Mouse (Mus musculus) liver, embryonic 16.5 days (tissue): ENCODE results near the gene Slc22a1. TPM values are rescaled to one million over a fixed set of nuclear protein-coding genes. Genes with fewer than 3 reads are reported as not detected.
"Not testable (repeated sequence)": the region's sequence is repeated elsewhere in the genome, so short reads cannot be mapped to it uniquely, and the experiment has no call there.

Experiments
- ATAC-seq: fragments of 200-750 bp; cut with Nextera tagmentation; 2 replicates; pipeline ENCODE4 v1.8.0; 2017; ENCODE audit warnings: low read depth, mild to moderate bottlenecking, moderate number of reproducible peaks, moderate library complexity
- H3K27ac ChIP-seq: fragments of 300-500 bp; sonication (generic); 2 replicates; pipeline ENCODE4 v1.5.1; 2014; ENCODE audit warnings: mild to moderate bottlenecking, low read length
- H3K27me3 ChIP-seq: fragments of 300-500 bp; sonication (generic); 2 replicates; pipeline ENCODE4 v1.6.1; 2014; ENCODE audit warnings: low read depth, low read length, mixed read lengths; ENCODE audit not compliant: control insufficient read depth, insufficient read depth
- H3K36me3 ChIP-seq: fragments of 300-500 bp; sonication (generic); 2 replicates; pipeline ENCODE4 v1.6.1; 2014; ENCODE audit warnings: mild to moderate bottlenecking; ENCODE audit not compliant: control insufficient read depth, insufficient read depth
- H3K4me1 ChIP-seq: fragments of 300-500 bp; sonication (generic); 2 replicates; pipeline ENCODE4 v1.6.1; 2014; ENCODE audit warnings: low read depth, low read length, mixed read lengths; ENCODE audit not compliant: control insufficient read depth
- H3K4me2 ChIP-seq: fragments of 300-500 bp; sonication (generic); 2 replicates; pipeline ENCODE4 v1.6.1; 2014; ENCODE audit warnings: low read depth, low read length, mixed read lengths
- H3K4me3 ChIP-seq: fragments of 300-500 bp; sonication (generic); 2 replicates; pipeline ENCODE4 v1.5.1; 2014; ENCODE audit warnings: low read depth, mild to moderate bottlenecking, low read length
- H3K9ac ChIP-seq: fragments of 300-500 bp; sonication (generic); 2 replicates; pipeline ENCODE4 v1.6.1; 2014; ENCODE audit warnings: low read depth, low read length
- H3K9me3 ChIP-seq: fragments of 300-500 bp; sonication (generic); replicated peaks from 2 replicates; pipeline ENCODE4 v1.6.1; 2016; ENCODE audit warnings: low read length; ENCODE audit not compliant: control insufficient read depth
- WGBS: fragments of 180-500 bp; shearing (Covaris S2); extraction: QIAGEN DNeasy Blood & Tissue Kit; methylation state at CpG from one replicate; pipeline ENCODE4 v1.1.7; 2014; ENCODE audit not compliant: insufficient replicate concordance; 5-methylcytosine and 5-hydroxymethylcytosine counted together
- polyA plus RNA-seq: library from polyadenylated mRNA; unstranded; fragments of >200 nt; fragmentation: Nextera tagmentation; extraction: Ambion mirVana; gene quantifications from 2 replicates; pipeline ENCODE4 v1.2.1, GENCODE M21; 2015

Slc22a1 gene
- polyA plus RNA-seq, 1 experiment from 2014 or later, result not detected

DNA sequence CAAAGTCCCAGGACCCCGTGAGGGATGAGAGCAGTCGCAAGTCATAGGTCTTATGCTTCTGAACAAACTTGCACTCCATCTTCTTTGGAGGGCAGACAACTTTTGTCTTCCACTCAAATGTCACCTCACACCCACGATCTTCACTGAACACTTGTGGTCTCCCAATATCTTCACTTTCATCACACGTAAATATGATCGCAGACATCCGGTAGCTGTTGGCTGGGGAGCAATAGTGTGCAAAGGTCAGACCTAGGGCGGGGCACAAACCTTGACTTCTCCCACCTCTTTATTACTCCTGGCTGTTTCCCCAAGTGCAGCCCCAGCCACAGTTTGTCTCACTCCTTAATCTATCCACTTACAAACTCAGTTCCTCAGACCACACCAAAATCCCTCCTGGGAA lies 16.3 kb upstream of the Slc22a1 start:
- no peaks in the 10 kb centered on the region for H3K4me1 ChIP-seq
- H3K4me3 ChIP-seq, result no peak overlapping the region
- H3K27ac ChIP-seq, result no peak overlapping the region
- no peak for ATAC-seq
- H3K9ac ChIP-seq, result no peak overlapping the region
- peaks cover 29% of the 10 kb centered on the region for H3K36me3 ChIP-seq
- WGBS, result 58% methylated on average over 7 of the region's 7 CpGs
- H3K27me3 ChIP-seq, result no peaks in the 10 kb centered on the region
- H3K9me3 ChIP-seq, result no peaks in the 10 kb centered on the region
- no peak overlapping the region for H3K4me2 ChIP-seq

DNA sequence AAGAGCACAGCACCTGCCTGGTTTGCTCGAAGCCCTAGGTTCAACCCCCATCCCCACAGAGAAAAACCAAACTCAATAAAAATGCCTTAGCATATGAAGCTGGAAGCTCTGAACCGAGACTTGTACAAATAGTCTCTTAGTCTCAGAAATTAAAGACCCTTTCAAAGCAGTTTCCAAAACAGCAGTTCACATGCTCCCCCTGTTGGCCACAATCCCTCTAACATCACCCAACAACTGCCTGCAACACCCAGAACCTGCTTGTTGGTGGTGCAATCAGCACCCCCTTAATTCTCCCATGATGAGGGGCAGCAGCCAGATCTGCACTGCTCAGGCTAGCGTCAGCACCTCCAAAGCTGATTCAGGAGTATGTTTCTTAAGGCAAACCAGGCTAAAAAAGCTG lies 13.9 kb upstream of the Slc22a1 start:
- Histone ChIP-seq H3K27ac (no peak overlapping the region), H3K9ac (no peak overlapping the region), H3K9me3 (no peaks in the 10 kb centered on the region), H3K4me2 (no peak overlapping the region), H3K36me3 (peaks cover 29% of the 10 kb centered on the region), H3K4me1 (no peaks in the 10 kb centered on the region), H3K4me3 (no peak overlapping the region), H3K27me3 (no peaks in the 10 kb centered on the region)
- no peak for ATAC-seq
- 61% methylated on average over 3 of the region's 3 CpGs for WGBS

DNA sequence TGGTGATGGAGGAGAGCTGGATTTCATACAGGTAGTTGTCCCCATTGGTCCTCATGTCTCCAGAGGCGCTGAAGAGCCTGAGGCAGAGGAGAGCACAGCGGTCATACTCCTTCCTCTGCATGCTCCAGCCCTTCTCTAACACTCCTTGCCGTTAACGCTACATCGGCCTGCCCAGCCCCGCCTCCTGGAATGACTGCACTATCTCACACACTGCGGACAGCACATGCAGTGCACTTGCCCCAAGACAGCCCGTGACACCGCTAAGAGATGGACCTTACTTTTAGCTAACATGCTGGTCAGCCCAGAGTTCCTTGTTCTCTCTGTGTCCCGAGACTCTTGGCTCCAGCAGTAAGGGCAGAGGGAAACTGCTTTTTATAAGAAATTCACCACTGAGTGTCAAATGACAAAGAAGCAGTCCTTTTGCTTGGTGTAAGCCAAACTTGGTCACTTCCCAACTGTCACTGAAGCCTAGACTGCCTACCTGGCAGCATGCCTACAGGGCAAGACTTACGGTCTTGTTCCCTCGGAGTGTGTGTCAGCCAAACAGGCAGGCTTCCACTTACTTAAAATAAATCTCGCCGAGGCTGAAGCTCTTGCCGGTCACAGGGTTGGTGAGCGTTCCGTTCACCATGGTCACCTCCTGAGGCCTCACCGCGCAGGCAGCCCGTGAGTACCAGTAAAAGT lies 12.9 kb upstream of the Slc22a1 start:
- no peak overlapping the region for H3K27ac ChIP-seq
- no peak overlapping the region for H3K4me2 ChIP-seq
- peaks cover 25% of the 10 kb centered on the region for H3K36me3 ChIP-seq
- ATAC-seq, result no peak
- no peaks in the 10 kb centered on the region for H3K4me1 ChIP-seq
- H3K27me3 ChIP-seq, result no peaks in the 10 kb centered on the region
- WGBS, result 84% methylated on average over 20 of the region's 20 CpGs
- H3K9ac ChIP-seq, result no peak overlapping the region
- no peak overlapping the region for H3K4me3 ChIP-seq
- no peaks in the 10 kb centered on the region for H3K9me3 ChIP-seq

DNA sequence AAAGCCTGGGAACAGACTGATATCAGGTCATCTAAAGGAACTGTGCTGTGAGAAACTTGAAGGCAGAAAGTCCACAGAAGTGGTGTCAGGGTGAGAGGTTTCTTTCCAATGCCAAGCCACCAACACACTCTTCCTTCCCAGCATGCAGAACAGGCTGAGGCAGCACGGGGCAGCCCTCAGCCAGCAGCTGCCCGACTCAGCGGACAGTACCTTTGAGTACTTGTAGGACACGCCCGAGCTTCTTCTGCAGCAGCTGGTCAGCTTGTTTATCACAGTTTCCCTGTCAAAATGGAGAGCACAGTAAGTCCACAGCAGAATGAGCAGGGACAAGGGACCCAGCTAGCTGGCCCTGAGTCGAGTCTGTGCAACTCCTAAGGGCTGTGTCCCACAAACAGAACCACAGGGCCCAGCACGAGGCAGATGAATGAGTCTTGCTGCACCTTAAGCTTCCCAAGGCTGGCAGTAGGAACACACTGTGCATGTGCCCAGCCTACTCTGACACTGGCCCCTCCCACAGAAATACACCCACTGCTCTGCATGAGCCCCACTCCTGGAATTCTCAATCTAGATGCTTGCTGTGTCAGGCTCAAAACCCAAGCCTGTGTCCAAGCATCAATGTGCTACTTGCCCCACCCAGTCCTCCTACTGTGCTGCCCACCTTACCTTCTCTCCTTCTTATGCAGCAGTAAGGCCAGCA lies 9.4 kb upstream of the Slc22a1 start:
- Histone ChIP-seq H3K4me3 (no peak overlapping the region), H3K27me3 (no peaks in the 10 kb centered on the region), H3K27ac (no peak overlapping the region), H3K9ac (no peak overlapping the region), H3K9me3 (no peaks in the 10 kb centered on the region), H3K4me2 (no peak overlapping the region), H3K36me3 (peaks cover 12% of the 10 kb centered on the region), H3K4me1 (no peaks in the 10 kb centered on the region)
- 59% methylated on average over 7 of the region's 7 CpGs for WGBS
- no peak for ATAC-seq

DNA sequence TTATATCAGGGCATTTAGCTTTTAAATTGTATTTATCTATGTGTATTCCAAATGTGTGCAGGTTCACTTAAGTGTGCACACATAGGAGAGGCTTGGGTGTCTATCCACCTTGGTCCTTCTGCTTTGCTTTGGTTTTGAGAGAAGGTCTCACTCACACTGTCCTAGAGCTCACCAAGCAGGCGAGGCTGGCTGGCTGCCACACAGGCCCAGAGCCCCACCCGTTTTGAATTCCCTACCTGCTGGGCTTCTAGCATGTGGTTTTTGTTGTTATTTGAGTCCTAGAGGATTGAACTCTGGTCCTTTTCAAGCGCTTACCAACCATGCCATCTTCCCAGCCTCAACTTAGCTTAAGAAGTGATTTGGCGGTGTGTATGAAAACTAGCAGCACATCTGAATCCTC lies 8.8 kb upstream of the Slc22a1 start:
- peaks cover 12% of the 10 kb centered on the region for H3K36me3 ChIP-seq

DNA sequence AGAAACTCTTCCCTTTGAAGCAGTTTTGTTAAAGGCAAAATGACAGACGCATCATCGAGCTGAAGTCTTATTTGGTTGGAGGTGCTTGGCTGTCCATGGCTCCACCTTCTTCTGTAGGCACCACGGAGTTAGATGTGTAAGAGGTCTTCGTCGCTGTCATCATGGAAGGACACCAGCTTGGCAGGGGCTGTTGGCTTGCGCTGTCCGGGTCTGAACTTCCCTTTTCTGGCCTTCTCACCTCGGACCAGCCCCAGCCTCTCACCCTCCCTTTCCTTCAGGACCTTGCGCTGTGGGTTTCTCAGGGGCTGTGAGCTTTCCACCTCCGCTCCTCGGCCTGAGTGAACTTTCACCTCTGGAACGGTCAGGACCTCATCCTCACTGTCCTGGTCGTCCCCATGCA lies 8.0 kb upstream of the Slc22a1 start:
- no peaks in the 10 kb centered on the region for H3K4me1 ChIP-seq
- no peaks in the 10 kb centered on the region for H3K27me3 ChIP-seq
- WGBS, result 65% methylated on average over 13 of the region's 13 CpGs
- H3K36me3 ChIP-seq, result peaks cover 9% of the 10 kb centered on the region
- no peak overlapping the region for H3K27ac ChIP-seq
- ATAC-seq, result no peak
- H3K4me3 ChIP-seq, result no peak overlapping the region
- no peaks in the 10 kb centered on the region for H3K9me3 ChIP-seq
- H3K9ac ChIP-seq, result no peak overlapping the region
- no peak overlapping the region for H3K4me2 ChIP-seq

More for the DNA sequence above, 8.8 kb upstream of the Slc22a1 start:
- no peak for ATAC-seq
- Histone ChIP-seq H3K27ac (no peak overlapping the region), H3K27me3 (no peaks in the 10 kb centered on the region), H3K4me1 (no peaks in the 10 kb centered on the region), H3K4me3 (no peak overlapping the region), H3K4me2 (no peak overlapping the region), H3K9me3 (no peaks in the 10 kb centered on the region), H3K9ac (no peak overlapping the region)
- 64% methylated on average over 4 of the region's 4 CpGs for WGBS

DNA sequence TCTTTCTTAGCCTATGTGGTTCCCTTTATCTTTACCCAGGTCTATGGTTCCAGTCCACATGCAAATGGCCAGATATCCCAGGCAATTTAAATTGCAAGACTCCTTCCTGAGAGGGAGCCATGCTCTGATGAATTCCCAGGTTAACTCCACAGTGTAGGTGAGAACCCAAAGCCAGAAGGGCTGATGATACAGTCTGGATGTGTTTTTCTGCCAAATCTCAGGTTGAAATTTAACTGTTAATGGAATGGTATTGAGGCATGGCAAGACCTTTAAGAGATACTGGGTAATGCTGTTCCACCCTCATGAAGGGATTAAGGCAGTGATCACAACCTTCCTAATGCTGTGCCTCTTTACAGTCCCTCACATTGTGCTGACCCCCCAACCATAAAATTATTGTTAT lies 2.6 kb upstream of the Slc22a1 start:
- Histone ChIP-seq H3K27ac (no peak overlapping the region), H3K27me3 (no peaks in the 10 kb centered on the region), H3K9ac (no peak overlapping the region), H3K4me3 (no peak overlapping the region), H3K36me3 (no peaks in the 10 kb centered on the region), H3K4me1 (no peaks in the 10 kb centered on the region), H3K9me3 (no peaks in the 10 kb centered on the region), H3K4me2 (no peak overlapping the region)
- no peak for ATAC-seq

DNA sequence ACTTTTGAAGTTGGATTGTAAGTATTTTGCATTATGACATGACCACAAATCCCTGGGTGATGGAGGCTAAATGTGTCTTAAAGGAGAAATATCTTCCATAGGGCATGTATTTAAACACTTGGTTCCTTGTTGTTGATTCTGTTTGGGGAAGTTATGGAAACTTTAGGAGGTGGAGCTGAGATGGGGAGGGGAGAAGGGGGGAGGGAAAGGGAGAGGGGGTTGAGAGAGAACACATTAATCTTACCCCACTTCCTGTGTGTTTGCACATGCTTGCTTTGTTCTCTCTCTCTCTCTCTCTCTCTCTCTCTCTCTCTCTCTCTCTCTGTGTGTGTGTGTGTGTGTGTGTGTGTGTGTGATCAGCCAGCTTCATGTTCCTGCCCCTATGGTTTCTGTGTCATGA lies 1.5 kb upstream of the Slc22a1 start:
- Histone ChIP-seq H3K4me1 (no peaks in the 10 kb centered on the region), H3K4me2 (no peak overlapping the region), H3K4me3 (no peak overlapping the region), H3K27me3 (no peaks in the 10 kb centered on the region), H3K27ac (no peak overlapping the region), H3K9ac (no peak overlapping the region), H3K36me3 (no peaks in the 10 kb centered on the region), H3K9me3 (no peaks in the 10 kb centered on the region)
- no peak for ATAC-seq

DNA sequence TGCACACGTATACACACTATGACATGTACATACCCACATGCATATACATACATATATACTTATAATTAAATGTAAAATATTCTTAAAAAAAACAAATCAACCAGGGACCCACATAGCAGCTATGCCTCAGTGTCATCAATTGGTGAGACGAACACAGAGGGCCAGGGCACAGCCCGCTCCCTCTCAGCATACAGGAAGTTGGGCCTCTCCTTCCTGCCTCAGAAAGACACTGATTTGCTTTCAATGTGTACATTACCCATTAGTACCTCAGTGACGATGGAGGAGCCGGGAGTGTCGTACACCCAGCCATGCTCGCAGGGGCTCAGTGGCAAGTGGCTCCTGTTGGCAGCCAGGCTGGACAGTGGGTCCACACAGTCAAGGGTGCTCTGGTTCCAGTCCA lies 649 bp downstream of the Slc22a1 start:
- not testable (repeated sequence) for H3K9ac ChIP-seq, H3K4me1 ChIP-seq, H3K9me3 ChIP-seq, H3K27ac ChIP-seq, H3K36me3 ChIP-seq, H3K4me2 ChIP-seq, ATAC-seq, H3K27me3 ChIP-seq, H3K4me3 ChIP-seq
- WGBS, result 59% methylated on average over 7 of the region's 7 CpGs
